Mouse (Mus musculus): ENCODE results near the gene Sfrp2.

Gene Sfrp2

DNA sequence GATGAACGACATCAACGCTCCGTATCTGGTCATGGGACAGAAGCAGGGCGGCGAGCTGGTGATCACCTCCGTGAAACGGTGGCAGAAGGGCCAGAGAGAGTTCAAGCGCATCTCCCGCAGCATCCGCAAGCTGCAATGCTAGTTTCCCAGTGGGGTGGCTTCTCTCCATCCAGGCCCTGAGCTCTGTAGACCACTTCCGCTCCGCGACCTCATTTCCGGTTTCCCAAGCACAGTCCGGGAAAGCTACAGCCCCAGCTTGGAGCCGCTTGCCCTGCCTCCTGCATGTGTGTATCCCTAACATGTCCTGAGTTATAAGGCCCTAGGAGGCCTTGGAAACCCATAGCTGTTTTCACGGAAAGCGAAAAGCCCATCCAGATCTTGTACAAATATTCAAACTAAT is 7.2 kb downstream of the Sfrp2 start:
- DNase-seq = no peak

DNA sequence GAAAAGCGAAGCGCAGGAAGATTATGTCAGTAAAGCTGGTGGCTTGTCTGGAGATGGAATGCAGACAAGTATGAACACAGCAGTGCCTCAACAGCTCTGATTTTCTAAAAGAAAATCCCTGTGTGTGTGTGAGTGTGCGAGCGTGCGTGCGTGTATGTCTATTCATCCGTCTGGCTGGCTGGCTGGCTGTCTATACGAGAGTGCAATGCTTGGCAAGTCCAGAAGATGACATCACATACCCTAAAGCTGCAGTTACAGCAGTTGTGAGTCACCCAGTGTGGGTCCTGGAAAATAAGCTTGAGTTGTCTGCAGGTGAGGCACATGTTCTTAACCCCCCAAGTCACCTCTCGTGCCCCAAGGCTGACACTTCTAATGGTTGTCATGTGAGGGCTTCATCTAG is 9.3 kb downstream of the Sfrp2 start:
- DNase-seq = no peak

DNA sequence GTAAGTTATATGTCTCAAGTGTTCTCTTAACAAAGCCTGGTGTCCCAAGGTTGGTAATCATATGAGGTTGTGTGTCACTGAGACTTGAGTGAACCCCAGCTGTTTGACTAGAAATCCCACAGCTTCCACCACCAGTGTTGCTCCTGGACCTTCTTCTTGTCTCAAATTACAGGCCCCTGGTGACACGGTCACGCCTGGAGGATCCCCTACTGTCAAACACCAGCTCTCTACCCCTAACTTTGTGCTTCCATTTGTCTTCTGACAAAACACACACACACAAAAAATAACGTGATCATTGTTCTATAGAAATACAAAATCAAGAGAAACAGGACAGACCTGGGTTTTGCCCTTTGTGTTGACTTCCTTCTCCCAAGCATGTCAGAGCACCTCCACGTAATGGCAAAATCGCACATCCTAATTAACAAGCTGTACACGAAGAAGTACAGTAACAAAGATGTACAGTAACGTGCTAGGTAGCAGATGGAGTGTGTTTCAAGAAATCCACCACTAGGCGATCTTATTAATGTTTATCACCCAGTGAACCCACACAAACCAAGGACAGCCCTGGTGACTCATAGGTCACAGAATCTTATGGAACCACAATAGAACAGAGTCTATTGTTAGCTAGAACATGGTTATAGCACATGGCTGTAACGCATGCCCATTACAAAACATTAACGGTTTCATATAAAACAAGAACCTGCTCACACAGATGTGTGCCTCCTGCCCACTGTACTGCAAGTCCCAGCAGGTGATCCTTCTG is 15.5 kb downstream of the Sfrp2 start:
- DNase-seq = no peak

GRCm38 (mm10) chr3:83783716-83784469 is 17.8 kb downstream of the Sfrp2 start:
- DNase-seq = no peak

GRCm38 (mm10) chr3:83784726-83785125 is 18.6 kb downstream of the Sfrp2 start:
- no peak for DNase-seq

DNA sequence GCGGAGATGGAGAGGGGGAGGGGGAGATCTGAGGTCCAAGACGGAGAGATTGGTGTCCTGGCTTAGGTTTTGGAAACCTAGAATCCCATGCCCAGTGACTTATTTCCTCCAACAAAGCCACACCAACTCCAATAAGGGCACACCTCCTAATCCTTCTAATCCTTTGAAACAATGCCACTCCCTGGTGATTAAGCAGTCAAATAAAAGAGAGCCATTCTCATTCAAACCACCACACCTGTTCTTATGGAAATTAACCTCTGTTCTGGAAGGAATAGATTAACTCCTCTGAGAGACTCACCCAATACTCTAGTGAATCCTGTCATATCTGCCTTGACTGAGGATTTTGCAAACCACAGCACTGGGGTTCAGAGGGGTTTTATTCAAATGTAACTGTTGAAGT is 21.0 kb downstream of the Sfrp2 start:
- no peak for DNase-seq

DNA sequence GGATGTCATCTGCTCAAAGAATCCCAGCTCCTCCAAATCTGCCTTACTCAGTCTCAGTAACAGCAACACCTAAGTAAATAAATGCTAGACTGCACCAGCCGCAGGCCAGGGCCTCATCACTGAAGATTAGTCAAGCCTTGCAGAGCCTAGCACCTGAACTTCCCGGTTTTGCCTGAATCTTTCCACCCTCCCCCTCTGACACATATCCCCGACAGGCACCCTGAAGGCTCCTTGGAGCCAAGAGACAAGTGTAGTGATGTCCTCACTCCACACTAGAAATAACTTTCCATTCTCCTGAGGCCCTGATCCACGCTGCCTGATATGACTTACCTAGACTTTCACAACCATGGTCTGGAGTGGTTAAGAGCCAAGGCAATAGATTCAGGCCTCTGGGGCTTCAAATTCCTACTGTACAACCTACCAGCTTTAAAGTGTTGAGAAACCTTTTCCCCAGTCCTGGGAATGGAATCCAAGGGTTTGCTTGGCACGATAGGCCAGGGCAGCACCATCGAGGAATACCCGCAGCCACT is 21.7 kb downstream of the Sfrp2 start:
- DNase-seq = no peak

- DNase-seq = no peak
Measured at GRCm38 (mm10) chr3:83789651-83790451, 23.7 kb downstream of the Sfrp2 start.

DNA sequence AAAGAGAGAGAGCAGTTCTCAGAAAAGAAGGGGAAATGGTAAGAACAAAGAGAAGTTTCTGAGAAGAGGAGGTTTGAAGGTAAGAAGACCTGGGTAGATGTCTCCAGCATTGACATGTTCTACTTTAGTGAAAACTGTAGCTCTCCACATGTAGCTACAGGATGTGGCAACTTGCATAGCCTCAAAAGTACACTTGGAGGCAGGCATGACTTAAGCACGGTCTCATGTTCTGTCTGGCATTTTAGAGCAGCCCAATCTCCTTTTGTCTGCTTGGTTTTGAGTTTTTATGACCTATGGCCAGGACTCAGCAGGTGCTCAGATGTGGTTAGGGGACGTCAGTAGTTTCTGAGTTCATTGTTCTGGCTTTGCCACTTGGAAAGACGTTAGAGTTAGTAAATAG is 25.3 kb downstream of the Sfrp2 start:
- DNase-seq = no peak

- DNase-seq = no peak
Measured at GRCm38 (mm10) chr3:83797098-83797497, 31.0 kb downstream of the Sfrp2 start.

DNA sequence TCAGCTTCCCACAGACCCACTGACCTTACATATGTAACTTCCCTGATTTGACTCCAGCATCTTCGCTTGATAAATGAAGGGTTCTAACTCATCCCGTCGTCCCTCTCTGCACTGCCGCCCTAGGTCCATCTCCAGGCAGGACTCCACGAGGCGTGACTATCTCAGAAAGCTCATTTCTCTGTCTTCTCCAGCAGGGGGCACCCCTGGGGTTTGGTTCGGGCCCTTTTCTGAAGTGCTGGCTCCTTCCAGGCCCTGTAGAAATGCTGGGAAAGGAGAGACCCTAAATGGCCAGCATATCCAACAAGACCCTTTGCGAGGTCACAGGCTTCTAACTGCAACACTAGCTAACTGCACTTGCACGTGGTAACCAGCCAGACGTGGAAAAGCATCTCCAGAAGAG is 31.7 kb downstream of the Sfrp2 start:
- peak; percentile 59 for DNase-seq

DNA sequence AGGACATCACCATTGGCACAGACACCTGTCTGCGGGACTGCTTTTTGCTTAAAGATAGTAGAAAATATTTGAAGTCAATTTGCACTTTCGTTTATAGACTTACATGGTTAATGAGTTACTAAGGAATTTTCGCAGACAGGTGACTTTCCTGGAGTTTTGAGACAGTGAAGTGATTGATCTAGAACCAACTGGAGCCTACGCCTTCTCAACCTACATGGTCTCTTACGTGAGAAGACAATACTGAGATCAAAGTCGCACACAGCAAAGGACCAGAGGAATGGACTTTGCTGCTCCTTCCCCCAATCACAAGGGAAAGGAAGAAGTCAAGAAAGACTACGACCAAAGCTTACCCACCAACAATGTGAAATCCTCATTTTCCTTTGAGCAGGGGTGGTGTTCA is 33.4 kb downstream of the Sfrp2 start:
- DNase-seq = no peak

DNA sequence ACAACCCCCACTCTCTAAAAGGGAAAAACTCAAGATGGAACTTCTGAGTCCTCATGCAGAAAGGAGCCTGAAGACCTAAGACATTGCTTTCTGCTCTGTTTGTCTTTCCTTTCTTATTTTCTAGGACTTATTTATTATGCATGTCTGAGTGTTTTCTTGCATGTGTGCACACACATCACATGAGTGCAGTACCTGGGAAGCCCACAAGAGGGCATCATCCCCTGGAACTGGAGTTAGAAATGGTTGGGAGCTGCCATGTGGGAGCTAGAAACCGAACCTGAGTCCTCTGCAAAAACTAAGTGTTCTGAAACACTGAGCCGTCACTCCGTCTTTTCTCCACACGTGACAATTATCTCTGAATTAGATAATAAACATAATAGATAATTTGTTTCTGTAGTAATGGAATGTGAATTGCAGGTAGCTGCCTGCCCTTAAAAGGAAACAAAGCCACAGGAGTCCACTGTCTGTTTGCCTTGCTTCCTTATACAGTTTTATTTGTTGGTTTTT is 35.6 kb downstream of the Sfrp2 start:
- no peak for DNase-seq

DNA sequence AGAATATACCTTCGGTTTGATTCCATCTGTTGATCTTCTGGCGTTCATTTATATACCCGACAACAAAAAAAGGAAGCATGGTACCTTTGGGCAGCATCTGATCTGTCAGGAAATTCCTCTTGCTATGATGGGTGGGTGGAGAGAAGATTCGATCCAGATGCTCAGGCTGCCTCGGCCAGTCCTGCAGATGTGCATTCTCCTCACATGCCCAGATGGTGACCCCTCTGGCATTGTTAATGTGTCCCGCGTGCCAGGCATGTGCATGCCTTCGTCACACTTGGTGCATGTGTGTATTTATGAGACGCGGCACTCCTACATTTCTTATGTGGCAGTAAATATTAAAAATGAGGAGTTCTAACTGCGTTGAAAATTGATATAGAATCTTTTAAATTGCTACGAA is 42.4 kb downstream of the Sfrp2 start:
- no peak for DNase-seq

DNA sequence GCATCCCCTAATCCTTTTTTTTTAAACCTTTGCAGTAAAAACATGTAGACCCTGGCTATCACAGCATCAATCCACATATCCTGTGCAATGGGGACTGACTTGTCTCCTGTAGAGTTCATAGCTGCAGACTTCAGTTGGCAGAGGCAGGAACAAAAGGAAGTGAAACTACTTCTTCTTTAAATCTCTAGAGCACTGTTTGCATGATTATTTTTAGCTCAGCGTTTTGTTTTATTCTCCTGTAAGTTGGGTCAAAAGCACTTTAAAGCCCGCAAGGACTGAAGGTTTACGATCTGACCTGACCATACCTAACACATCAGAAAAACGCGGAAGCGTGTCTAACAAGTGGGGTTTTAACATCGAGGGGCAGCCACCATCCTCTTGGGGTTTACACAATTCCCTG is 45.9 kb downstream of the Sfrp2 start:
- DNase-seq = no peak

DNA sequence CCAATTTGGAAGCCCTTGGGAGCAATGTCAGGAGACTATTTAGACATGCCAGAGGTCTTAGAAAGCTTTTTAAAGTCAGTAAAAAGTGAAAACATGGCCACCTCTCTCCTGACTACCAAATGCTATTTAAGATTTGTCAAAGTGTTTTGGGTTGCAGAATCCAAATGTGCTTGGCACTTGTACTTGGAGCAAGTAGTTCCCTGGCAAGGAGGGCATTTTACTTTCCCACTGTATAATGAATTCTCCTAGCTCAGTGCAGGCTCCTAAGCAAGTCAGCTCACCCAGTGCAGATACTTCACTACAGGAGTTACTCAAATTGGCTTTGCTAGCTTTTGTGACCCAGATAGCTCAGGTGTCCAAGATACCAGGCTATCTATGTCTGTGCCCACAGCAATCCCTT is 46.7 kb downstream of the Sfrp2 start:
- no peak for DNase-seq

DNA sequence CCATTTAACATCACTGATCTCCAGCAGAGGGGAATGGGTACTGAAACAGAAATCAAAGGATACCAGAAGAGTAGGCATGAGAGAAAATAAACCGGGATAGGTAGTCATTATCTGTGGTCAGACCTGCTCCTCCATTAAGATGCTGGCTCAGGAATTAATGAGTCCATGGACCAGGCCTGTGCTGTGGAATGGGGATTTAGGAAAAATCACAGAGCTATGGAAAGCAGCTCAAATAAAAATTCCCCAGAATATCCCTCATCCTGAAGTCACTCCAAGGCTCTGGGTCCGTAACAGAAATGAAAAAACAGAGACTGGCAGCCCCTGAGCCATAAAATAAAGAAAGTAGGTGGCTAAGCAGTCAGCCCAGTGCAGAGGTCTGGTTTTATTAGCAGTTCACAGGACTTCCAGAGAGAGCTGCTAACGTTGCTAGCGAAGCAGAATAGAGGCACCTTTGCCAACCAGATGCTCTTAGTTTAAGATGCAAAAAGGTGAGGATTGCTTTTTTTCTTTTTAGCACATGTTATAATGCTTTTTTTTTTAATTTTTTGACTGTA is 50.3 kb downstream of the Sfrp2 start:
- DNase-seq = no peak

GRCm38 (mm10) chr3:83823774-83824173 is 57.7 kb downstream of the Sfrp2 start:
- DNase-seq = no peak
